Mouse (Mus musculus) urinary bladder, postnatal 25 days (tissue): ENCODE results near the gene Cacng8.

Source experiments
- DNase-seq: peaks from one replicate; pipeline ENCODE4 v3.0.0; 2022; ENCODE audit warnings: low spot score

Cacng8 gene

GRCm38 (mm10) chr7:3390413-3391080 lies at the start of gene Cacng8:
Cacng8 (plus strand) TSS chr7:3390683.
- no peak for DNase-seq

- DNase-seq, result no peak
Observed at GRCm38 (mm10) chr7:3343861-3344260, 46.6 kb upstream of the Cacng8 start.

- no peak for DNase-seq
Observed at GRCm38 (mm10) chr7:3345301-3345700, 45.2 kb upstream of the Cacng8 start.

- DNase-seq, result no peak
Observed at GRCm38 (mm10) chr7:3347366-3348287, 42.9 kb upstream of the Cacng8 start.

GRCm38 (mm10) chr7:3348326-3348725 lies 42.2 kb upstream of the Cacng8 start:
- no peak for DNase-seq

- DNase-seq, result no peak
Observed at GRCm38 (mm10) chr7:3349775-3350174, 40.7 kb upstream of the Cacng8 start.

GRCm38 (mm10) chr7:3351536-3351935 lies 38.9 kb upstream of the Cacng8 start:
- DNase-seq, result no peak

- no peak for DNase-seq
Observed at GRCm38 (mm10) chr7:3354850-3355249, 35.6 kb upstream of the Cacng8 start.

- DNase-seq, result no peak
Observed at GRCm38 (mm10) chr7:3360678-3361077, 29.8 kb upstream of the Cacng8 start.

GRCm38 (mm10) chr7:3365547-3366279 lies 24.8 kb upstream of the Cacng8 start:
- no peak for DNase-seq

- DNase-seq, result no peak
Observed at GRCm38 (mm10) chr7:3366705-3367516, 23.6 kb upstream of the Cacng8 start.

GRCm38 (mm10) chr7:3367569-3367968 lies 22.9 kb upstream of the Cacng8 start:
- DNase-seq, result no peak

GRCm38 (mm10) chr7:3368311-3368710 lies 22.2 kb upstream of the Cacng8 start:
- DNase-seq, result no peak

- no peak for DNase-seq
Observed at GRCm38 (mm10) chr7:3369189-3369588, 21.3 kb upstream of the Cacng8 start.

- no peak for DNase-seq
Observed at GRCm38 (mm10) chr7:3370407-3370806, 20.1 kb upstream of the Cacng8 start.

GRCm38 (mm10) chr7:3372376-3372775 lies 18.1 kb upstream of the Cacng8 start:
- DNase-seq, result no peak

GRCm38 (mm10) chr7:3373754-3374153 lies 16.7 kb upstream of the Cacng8 start:
- no peak for DNase-seq

GRCm38 (mm10) chr7:3376831-3377230 lies 13.7 kb upstream of the Cacng8 start:
- peak; percentile 45 for DNase-seq

GRCm38 (mm10) chr7:3382123-3382522 lies 8.4 kb upstream of the Cacng8 start:
- no peak for DNase-seq

- no peak for DNase-seq
Observed at GRCm38 (mm10) chr7:3384807-3385319, 5.6 kb upstream of the Cacng8 start.

GRCm38 (mm10) chr7:3386036-3386730 lies 4.3 kb upstream of the Cacng8 start:
- no peak for DNase-seq
